Mouse (Mus musculus) gastrocnemius, adult 2 months (tissue): ENCODE measurements around the gene Fnd3c2. TPM values are rescaled to one million over a fixed set of nuclear protein-coding genes. Genes with fewer than 3 reads are reported as not detected.
A peak's percentile ranks its signal among the peaks of the same experiment; 100 is the strongest.

Experiments
- DNase-seq: peaks from one replicate; pipeline ENCODE4 v3.0.0; 2022
- H3K27ac ChIP-seq: fragments of 200-600 bp; 2 replicates; pipeline ENCODE4 v1.8.1; 2022; ENCODE audit warnings: mild to moderate bottlenecking
- H3K4me3 ChIP-seq: fragments of 200-600 bp; 2 replicates; pipeline ENCODE4 v1.8.1; 2022; ENCODE audit warnings: mild to moderate bottlenecking, moderate library complexity
- CTCF ChIP-seq: fragments of 200-600 bp; IDR thresholded peaks from 2 replicates; pipeline ENCODE4 v1.8.1; 2022; ENCODE audit warnings: antibody characterized with exemption, mild to moderate bottlenecking, moderate library complexity
- intact Hi-C: fragments of 180-260 bp; cut with DNase I; formaldehyde crosslinking; loops from one replicate; pipeline ENCODE4 v1.15.1; 2025
- total RNA-seq, 2 experiments: library from RNA; stranded (reverse); gene quantifications; 2 replicates each; pipeline ENCODE4 v1.2.3; 2021

The Fnd3c2 gene
- total RNA-seq, 2 experiments from 2014 or later = not detected

- Histone ChIP-seq H3K4me3 (no peak overlapping the region; the same call in 1 of the 2 replicates), H3K27ac (peak overlapping the region; percentile 82)
- TF ChIP-seq CTCF = no peak
- DNase-seq = no peak
- intact Hi-C loops = loop anchor here (5.0 to 10.0 kb wide), 2 partner anchors 158 to 1111 kb away; partner anchors contain the start of genes Atp7a and Pbdc1
Measured at GRCm38 (mm10) chrX:106185706-106186105, 69.5 kb downstream of the Fnd3c2 start.

Other genes with a start within 250 kb of the Fnd3c2 start
- gene Magt1, start 243.5 kb downstream of the Fnd3c2 start, total RNA-seq = 10 to 100 TPM; 29.4 to 33.3 TPM
- 1,000 to 10,000 TPM in 1 of 2 experiments, 100 to 1,000 TPM in 1; 806 to 1,137 TPM for gene Cox7b, start 239.7 kb downstream of the Fnd3c2 start, total RNA-seq
- gene Atp7a, start 228.1 kb downstream of the Fnd3c2 start, total RNA-seq = 1 to 10 TPM; 8.1 to 8.7 TPM
- gene Tlr13, start 112.2 kb downstream of the Fnd3c2 start, total RNA-seq = under 1 TPM; 0.11 to 0.15 TPM
- gene Pgk1, start 68.3 kb downstream of the Fnd3c2 start, total RNA-seq = 1,000 to 10,000 TPM in 1 of 2 experiments, 100 to 1,000 TPM in 1; 915 to 1,167 TPM
- 1 to 10 TPM; 8.2 to 8.4 TPM for gene Taf9b, start 34.2 kb downstream of the Fnd3c2 start, total RNA-seq
- under 1 TPM; 0.69 to 0.86 TPM for gene Fndc3c1, start 230.0 kb upstream of the Fnd3c2 start, total RNA-seq